Mouse (Mus musculus) adrenal gland, postnatal 36 days (tissue): Measurements from ENCODE around the gene Kcna10. TPM values are rescaled to one million over a fixed set of nuclear protein-coding genes. Genes with fewer than 3 reads are reported as not detected.

ENCODE experiments used
- DNase-seq, 2 experiments: peaks; one replicate each; pipeline ENCODE4 v3.0.0; 2021; ENCODE audit warnings: mixed read lengths in 1 of 2
- long read RNA-seq, 2 experiments: library from polyadenylated mRNA; stranded (forward); transcript quantifications; one replicate each; pipeline ENCODE4 v2.0.0; 2021; ENCODE audit warnings: borderline sequencing depth in 2 of 2
- total RNA-seq, 2 experiments: library from RNA; stranded (reverse); gene quantifications; 2 replicates each; pipeline ENCODE4 v1.2.3; 2021

The Kcna10 gene
- not detected for total RNA-seq
- long read RNA-seq, experiment 1, result 0 reads
- long read RNA-seq, experiment 2, result 0 reads

GRCm38 (mm10) chr3:107182756-107183155 lies at the start of gene Kcna10:
Kcna10 (plus strand) TSS chr3:107183056.
- DNase-seq, result no peak

GRCm38 (mm10) chr3:107134457-107134856 lies 48.4 kb upstream of the Kcna10 start:
- DNase-seq, result no peak

DNA sequence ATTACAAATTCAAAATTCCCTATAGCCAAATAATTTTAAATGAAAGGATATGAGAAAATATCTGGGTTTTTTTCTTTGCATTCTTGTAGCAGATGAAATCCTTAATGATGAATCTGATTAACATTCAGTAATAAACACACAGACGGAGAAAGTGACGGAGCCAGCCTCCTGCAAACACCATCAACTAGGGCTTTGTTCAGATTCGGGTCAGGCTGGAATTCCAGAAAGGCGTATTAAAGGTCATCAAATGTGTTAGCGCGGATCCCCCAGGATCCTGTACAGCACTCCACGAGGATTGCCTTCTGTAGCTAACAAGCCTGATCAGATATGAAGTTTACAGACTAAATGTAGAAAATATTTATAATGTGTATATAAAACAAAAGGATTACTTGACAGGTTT lies 35.7 kb upstream of the Kcna10 start:
- no peak for DNase-seq

GRCm38 (mm10) chr3:107149006-107149405 lies 33.9 kb upstream of the Kcna10 start:
- peak; percentile 53 to 70 for DNase-seq

DNA sequence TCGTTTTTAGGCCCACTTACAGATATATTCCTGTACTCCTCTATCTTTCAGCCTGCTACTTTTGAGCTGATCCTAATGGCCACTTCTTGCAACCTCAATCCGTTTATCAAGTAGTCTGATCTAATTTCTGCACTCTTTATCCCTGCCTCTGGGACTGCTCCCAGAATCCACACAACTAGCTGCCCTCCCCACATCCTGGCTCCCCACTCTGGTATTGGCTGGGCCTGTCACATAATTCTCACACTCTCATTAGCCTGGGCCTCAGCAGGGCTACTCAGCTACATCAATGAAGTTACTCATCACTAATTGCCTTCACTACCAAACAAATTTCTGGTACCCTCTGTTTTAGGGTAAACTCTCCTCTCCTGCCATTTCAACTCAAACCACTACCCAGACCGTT lies 32.4 kb upstream of the Kcna10 start:
- DNase-seq, result no peak

- DNase-seq, result no peak
These were observed 31.9 kb upstream of the Kcna10 start for GRCm38 (mm10) chr3:107150872-107151540.

DNA sequence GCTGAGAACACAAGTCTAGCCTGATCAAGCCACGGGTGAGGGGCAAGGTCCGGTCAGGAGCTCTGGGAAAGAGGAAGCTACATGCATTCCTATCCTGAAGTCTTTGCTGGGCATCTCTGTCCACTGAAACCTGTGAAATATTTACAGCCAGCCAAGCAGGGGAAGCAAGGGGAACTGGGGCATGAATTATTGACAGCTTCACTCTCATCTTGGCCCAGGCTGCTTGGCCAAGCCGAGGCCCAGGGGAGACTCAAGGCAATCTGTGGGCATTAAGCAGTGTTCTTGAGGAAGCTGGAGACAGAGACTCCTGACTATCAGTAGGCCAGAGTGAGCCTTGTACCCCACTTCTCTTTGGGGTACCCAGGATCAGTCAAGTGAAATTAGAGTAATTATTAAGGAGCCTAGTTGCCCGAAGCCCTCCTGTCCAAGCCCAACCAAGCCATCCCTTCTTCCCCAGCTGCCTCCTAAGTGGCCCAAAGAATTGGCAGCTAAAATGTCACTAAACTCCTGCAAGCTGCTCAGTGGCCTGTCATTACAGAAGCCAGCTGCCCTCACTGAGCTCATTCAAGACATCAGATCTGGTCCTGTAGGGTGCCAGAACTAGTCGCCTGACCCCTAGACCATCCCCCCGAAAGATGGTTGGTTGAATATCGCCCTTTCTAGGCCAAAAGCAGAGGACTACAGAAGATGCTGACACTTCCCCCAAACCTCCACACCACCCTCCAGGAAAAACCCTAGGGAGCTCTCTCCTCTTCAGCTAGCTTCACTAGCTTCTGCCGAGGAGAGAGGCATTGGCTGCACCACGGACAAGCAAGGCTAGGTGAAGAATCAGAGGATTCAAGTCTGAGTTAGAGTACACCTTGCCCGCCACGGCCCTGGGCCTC lies 28.8 kb upstream of the Kcna10 start:
- DNase-seq, result no peak

GRCm38 (mm10) chr3:107158856-107159255 lies 24.0 kb upstream of the Kcna10 start:
- DNase-seq, result no peak

GRCm38 (mm10) chr3:107159418-107159817 lies 23.4 kb upstream of the Kcna10 start:
- DNase-seq, result no peak

DNA sequence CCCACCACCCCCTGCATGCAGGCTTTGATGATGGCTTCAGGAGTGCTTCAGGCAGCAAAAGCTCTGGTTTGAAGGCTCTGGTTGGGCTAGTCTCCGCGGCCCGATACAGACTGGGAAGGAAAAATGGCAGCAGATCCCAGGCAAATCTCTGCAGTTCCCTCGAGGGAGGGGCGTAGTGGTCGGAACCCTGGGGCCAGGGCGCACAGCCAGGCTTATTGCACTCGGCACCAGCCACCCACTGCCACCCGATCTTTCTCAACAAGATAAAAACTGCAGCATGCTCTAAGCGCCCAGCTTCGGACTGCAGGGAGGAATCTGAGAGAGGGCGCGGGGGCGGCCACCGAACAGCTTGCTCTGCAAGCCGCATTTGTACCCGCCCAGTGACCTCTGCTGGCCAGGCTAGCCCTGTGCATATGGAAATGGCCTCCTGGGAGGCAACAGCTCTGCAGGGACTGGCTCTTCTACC lies 23.0 kb upstream of the Kcna10 start:
- peak; percentile 2 to 7 for DNase-seq

DNA sequence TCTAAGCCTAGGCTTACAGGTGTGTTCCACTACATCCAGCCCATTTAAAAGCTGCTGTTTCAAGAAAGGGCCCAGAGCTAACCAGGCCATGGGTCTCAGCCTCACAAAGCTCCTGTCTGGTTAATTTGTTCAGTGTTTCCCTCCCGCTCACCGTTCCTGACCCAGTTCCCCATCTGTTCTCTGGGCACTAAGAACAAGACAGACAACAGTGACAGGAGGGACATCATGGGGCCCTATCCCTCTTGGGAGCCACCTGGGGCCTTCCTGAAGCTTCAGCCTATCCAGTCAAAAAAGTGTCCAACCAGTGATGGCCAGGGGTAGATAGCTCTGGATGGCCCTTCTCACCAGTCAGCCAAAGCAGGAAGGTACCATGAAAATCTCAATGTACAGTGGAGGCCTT lies 20.1 kb upstream of the Kcna10 start:
- no peak for DNase-seq

GRCm38 (mm10) chr3:107169552-107169951 lies 13.3 kb upstream of the Kcna10 start:
- no peak for DNase-seq

- DNase-seq, result peak in 1 of 2 experiments; percentile 11
These were observed 10.9 kb upstream of the Kcna10 start for GRCm38 (mm10) chr3:107171964-107172363.

DNA sequence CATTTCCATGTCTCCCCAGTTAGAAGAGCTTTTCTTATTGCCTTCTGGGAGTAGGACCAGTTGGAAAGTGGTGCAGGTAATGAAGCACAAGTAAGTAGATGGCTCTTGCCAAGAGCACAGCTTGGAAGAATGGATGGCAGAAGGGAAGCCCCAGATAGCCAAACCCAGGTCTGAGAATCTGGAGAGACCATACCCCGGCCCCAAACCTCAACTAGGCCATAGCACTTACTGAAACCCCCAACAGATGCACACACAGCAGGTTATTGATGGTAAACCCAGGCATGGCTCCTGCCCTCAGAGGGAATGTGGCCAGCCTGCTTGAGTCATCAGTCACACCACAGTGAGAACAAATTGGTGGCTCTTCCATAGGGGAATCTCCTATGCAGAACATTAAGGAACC lies 10.3 kb upstream of the Kcna10 start:
- no peak for DNase-seq

DNA sequence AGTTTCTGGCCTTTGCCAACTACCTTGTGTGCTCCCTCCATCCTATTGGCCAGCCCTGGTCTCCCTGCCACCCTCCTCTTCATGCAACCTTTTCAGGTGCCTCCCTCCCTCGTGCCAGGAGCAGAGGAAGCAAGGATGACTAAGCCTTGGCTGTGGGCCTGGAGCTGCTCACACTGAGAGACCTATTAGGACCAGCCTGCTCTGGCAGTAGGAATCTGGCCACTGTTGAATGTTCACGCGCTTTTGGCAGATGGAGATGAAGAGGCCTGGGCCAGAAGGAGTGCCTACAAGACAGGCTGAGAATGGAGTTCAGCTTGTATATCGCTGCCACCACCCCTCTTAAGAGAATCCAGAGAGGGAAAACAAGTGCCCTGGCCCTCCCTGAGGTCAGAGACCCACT lies 7.4 kb upstream of the Kcna10 start:
- peak; percentile 8 to 24 for DNase-seq

- no peak for DNase-seq
These were observed 6.4 kb upstream of the Kcna10 start for GRCm38 (mm10) chr3:107176501-107176900.

- no peak for DNase-seq
These were observed 2.0 kb upstream of the Kcna10 start for GRCm38 (mm10) chr3:107180860-107181259.

- peak in 1 of 2 experiments; percentile 7 for DNase-seq
These were observed 322 bp downstream of the Kcna10 start for GRCm38 (mm10) chr3:107183178-107183577.

GRCm38 (mm10) chr3:107185597-107185996 lies 2.7 kb downstream of the Kcna10 start:
- no peak for DNase-seq

DNA sequence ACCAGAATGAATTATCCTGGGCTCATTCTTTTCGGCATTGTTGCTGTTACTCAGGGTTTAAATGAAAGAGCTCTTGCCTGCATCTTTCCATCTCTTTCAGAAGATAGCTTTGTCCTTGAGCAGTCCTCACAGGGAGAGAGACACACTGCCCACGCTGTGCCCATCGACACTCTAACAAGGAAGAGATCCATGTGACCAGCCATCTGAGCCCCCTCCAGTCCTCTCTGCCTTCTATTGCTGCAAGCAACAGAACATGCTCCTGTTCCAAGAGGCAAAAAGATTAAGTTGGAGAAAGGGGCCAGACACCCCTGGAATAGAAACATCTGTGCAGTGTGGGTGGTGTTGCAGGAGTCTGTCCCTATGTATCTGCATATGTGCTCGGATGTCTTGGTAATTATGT lies 4.2 kb downstream of the Kcna10 start:
- no peak for DNase-seq

GRCm38 (mm10) chr3:107188226-107188899 lies 5.5 kb downstream of the Kcna10 start:
- DNase-seq, result peak in 1 of 2 experiments; percentile 36

DNA sequence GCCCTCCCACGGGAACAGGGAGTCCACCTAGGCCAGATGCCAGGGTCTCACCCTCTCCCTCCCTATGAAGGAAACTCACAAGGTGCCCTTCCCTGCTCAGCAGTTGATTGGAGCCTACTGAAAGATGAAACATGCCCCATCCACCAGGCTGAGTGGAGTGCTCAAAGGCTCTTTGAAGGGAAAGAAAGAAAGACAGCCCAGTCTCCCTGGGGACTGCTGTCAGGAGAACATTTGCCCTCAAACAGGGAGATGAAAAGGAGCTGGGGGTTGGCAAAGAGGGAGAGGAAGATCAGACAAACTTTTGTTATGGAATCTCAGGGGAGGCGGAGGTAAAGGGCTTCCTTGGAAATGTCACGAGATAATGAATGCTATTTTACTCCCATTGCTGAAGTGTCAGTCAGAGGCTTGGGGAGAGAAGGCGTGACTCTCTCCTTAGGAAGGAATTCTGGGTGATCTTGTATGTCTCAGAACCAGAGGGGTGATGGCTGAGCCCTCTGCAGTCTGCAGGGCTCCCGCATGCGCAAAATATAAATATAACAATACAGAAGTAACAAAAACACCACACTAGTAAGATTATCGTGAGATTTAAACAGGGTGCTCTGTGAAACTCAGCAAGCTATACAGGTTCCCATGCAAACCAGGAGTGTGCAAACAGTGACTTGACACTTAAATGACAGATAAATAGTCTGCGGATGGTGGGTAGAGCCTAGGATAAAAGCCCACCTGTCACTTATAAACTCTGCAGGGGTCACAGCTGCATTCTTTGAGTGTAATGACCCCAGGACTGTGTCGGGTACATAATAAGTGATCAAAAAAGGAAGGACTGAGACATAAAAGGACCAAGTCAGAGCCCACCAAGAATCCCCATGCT lies 18.7 kb downstream of the Kcna10 start:
- no peak for DNase-seq
